Mouse (Mus musculus): ENCODE measurements at regions not wholly inside any gene's neighbourhood (a gene's known extent, or its start where the extent isn't known, plus 50 kb on each side); places are given as distances from the start of the nearest gene placed in this dataset.

GRCm38 (mm10) chr16:37459533-37459890 lies 74.8 kb upstream of the Stxbp5l start:
- DNase-seq (ENCODE audit: low spot score in 2 of 2): no peak

GRCm38 (mm10) chr16:37458592-37459532 lies 74.1 kb upstream of the Stxbp5l start:
- DNase-seq (ENCODE audit: low spot score in 2 of 2): peak in 1 of 2 experiments; percentile 43

- DNase-seq (ENCODE audit: low spot score in 2 of 2): no peak
Measured at GRCm38 (mm10) chr16:37455971-37456370, 71.2 kb upstream of the Stxbp5l start.

- no peak for DNase-seq (ENCODE audit: low spot score in 2 of 2)
Measured at GRCm38 (mm10) chr16:37449846-37450245, 65.1 kb upstream of the Stxbp5l start.

- DNase-seq (ENCODE audit: low spot score in 2 of 2): no peak
Measured at GRCm38 (mm10) chr16:37445756-37446155, 61.0 kb upstream of the Stxbp5l start.

GRCm38 (mm10) chr16:37442936-37443335 lies 58.2 kb upstream of the Stxbp5l start:
- DNase-seq (ENCODE audit: low spot score in 2 of 2): peak; percentile 19 to 61

GRCm38 (mm10) chr16:37442481-37442880 lies 57.7 kb upstream of the Stxbp5l start:
- DNase-seq (ENCODE audit: low spot score in 2 of 2): peak in 1 of 2 experiments; percentile 52

DNA sequence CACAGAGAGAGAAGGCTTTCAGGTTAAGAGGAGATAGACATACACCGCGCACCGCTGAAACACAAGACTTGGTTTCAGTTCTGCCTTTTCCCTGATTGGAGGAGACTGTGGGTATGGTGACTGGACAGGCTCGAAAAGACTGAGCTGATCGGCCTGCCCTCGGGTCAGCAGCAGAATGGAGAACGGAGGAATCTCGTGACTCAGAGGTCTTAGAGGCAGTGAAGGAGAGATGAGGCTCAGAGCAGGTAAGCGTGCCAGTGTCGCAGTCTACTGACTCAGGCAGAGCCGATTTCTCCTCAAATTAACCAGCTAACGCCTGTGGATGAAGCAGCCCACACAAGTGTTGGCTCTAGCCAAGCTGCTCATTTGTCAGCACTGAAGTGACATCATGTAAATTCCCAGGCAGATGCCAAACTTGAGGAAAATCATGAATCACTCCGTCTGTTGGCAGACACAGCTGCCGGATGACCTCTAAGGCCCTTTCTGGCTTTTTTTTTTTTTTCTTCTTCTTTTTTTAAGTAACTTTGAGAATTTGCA lies 55.9 kb upstream of the Stxbp5l start:
- DNase-seq (ENCODE audit: low spot score in 2 of 2): peak in 1 of 2 experiments; percentile 10

Measured in cerebellum, postnatal 4 days (tissue).